Mouse (Mus musculus) ZHBTc4 (cell line): ENCODE measurements at regions not wholly inside any gene's neighbourhood (a gene's known extent, or its start where the extent isn't known, plus 50 kb on each side); places are given as distances from the start of the nearest gene placed in this dataset.

Experiments
- DNase-seq: peaks from one replicate; pipeline ENCODE4 v3.0.0-alpha.2; 2011; ENCODE audit warnings: low read depth, low spot score

GRCm38 (mm10) chr11:13170449-13170848 lies 705.7 kb upstream of the Cobl start:
- DNase-seq, result no peak

- DNase-seq, result no peak
These were observed 687.1 kb upstream of the Cobl start for GRCm38 (mm10) chr11:13151901-13152300.

DNA sequence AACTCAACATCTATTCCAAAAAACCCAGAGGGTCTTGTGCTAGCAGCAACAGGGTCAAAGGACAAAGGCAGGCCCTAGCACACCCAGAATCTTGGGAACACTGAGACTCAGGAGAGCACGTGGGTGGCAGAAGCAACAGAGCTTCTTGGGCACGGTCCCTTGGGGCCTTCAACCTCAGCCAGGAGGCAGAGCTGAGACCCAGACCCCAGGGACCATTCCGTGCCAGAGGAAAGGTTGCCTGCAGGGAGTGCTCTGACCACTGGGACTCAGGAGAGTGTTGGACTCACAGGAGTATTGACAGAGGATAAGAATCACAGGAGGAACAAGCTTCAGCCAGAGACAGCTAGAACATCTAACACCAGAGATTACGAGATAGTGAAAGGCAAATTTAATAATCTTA lies 678.0 kb upstream of the Cobl start:
- peak; percentile 65 for DNase-seq

GRCm38 (mm10) chr11:13126808-13127207 lies 662.0 kb upstream of the Cobl start:
- DNase-seq, result no peak

DNA sequence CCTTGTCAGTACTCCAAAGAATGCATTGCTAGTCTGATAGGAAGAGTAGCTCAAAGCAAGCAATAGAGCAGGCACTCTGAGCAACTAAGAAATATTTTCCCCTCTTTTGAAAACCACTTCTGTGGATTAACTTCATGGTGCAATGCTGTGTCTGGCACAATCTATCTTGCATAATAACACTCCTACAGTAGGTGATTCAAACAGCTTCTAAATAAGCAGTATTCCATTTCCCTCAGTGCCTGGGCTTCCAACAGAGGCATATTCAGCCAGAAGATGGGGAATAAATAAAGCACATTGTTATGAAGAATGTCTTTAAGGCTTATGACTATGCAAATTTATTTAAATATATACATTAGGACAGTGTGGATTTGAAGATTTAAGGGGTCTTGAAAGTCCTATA lies 647.7 kb upstream of the Cobl start:
- DNase-seq, result no peak
